Mouse (Mus musculus) spleen, adult 2 months (tissue): ENCODE measurements around the gene Tgfbi. TPM values are rescaled to one million over a fixed set of nuclear protein-coding genes. Genes with fewer than 3 reads are reported as not detected.

ENCODE experiments used
- DNase-seq, 2 experiments: peaks; one replicate each; pipeline versions ENCODE4 v3.0.0 to v3.0.0-alpha.2; 2012 to 2021; ENCODE audit warnings: low spot score in 2 of 2, low read depth in 1 of 2
- H3K27ac ChIP-seq: fragments of 200-500 bp; 2 replicates; pipeline ENCODE4 v1.5.1; 2012; ENCODE audit warnings: low read length, inconsistent platforms; ENCODE audit not compliant: insufficient read depth
- H3K27me3 ChIP-seq: fragments of 200-500 bp; 2 replicates; pipeline ENCODE4 v1.6.1; 2012; ENCODE audit warnings: mild to moderate bottlenecking, moderate library complexity, low read length, inconsistent platforms; ENCODE audit not compliant: control insufficient read depth, insufficient read depth
- H3K36me3 ChIP-seq: fragments of 200-500 bp; 2 replicates; pipeline ENCODE4 v1.6.1; 2012; ENCODE audit warnings: mild to moderate bottlenecking, low read length, inconsistent platforms; ENCODE audit not compliant: control insufficient read depth, insufficient read depth
- H3K4me1 ChIP-seq: fragments of 200-500 bp; 2 replicates; pipeline ENCODE4 v1.6.1; 2011; ENCODE audit warnings: inconsistent platforms; ENCODE audit not compliant: control insufficient read depth, insufficient read depth, insufficient read length
- H3K4me3 ChIP-seq: fragments of 200-500 bp; 2 replicates; pipeline ENCODE4 v1.5.1; 2011; ENCODE audit warnings: mild to moderate bottlenecking, inconsistent platforms; ENCODE audit not compliant: insufficient read depth, insufficient read length; ENCODE audit errors: extremely low read depth
- CTCF ChIP-seq: fragments of 200-500 bp; IDR thresholded peaks from 2 replicates; pipeline ENCODE4 v1.5.1; 2011; ENCODE audit warnings: mild to moderate bottlenecking, inconsistent platforms; ENCODE audit not compliant: insufficient read depth, insufficient read length, insufficient replicate concordance; ENCODE audit errors: extremely low read depth
- POLR2A ChIP-seq: fragments of 200-500 bp; IDR thresholded peaks from 2 replicates; pipeline ENCODE4 v1.6.1; 2011; ENCODE audit warnings: low read depth, low read length, inconsistent platforms
- WGBS: fragments of 180-500 bp; shearing (Covaris S2); methylation state at CpG from one replicate; pipeline ENCODE4 v1.1.7; 2018; 5-methylcytosine and 5-hydroxymethylcytosine counted together
- polyA plus RNA-seq: library from polyadenylated mRNA; depleted of rRNA; stranded (reverse); fragments of >200 nt; gene quantifications from 2 replicates; pipeline ENCODE4 v1.2.3, GENCODE M21; 2012

Tgfbi gene
- polyA plus RNA-seq, 1 experiment = 56.0 TPM

GRCm38 (mm10) chr13:56597296-56597695, 12.0 kb upstream of the Tgfbi start:
- Histone ChIP-seq H3K36me3 (no peaks in the 10 kb centered on the region), H3K4me3 (no peak overlapping the region), H3K4me1 (no peaks in the 10 kb centered on the region), H3K27ac (no peak overlapping the region), H3K27me3 (no peaks in the 10 kb centered on the region)
- DNase-seq = no peak
- 88% methylated on average over 4 of the region's 4 CpGs for WGBS
- TF ChIP-seq CTCF (no peak), POLR2A (no peak)

DNA sequence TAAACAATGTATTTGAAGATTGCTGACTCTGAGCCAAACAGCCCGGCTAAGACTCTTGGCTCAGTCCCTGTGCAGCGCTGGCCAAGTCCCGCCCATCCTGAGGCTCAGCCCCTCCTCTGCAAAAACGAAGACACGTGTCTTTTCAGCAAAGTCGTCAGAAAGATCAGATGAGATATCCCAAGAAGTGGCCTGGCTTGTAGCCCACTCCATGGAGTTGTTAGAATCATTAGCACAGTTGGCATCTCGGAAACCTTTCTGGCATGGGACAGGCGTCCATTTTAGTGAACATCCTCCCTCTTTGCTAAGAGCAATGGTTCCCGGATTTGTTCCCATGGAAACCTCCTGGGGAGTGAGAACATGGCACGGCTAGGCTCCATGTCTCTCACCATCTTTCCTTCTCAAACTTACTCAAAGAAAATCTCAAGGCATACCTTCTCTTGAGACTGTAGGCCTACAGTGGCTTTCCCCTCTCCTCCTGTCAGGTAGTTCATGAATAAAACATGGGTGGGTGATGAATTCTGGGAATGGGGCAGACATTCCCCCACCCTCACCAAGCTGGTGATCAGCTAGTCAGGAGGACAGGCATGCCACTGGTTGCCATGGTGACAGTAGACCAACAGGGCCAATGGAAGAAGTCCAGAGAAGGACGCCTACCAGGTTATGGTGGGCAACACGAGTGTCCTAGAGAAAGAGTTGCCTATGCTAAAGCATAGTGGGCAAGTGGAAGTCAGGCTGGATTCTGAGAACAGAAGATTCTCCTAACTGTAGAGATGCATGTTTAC, 11.3 kb upstream of the Tgfbi start:
- Histone ChIP-seq H3K27me3 (no peaks in the 10 kb centered on the region), H3K4me3 (no peak overlapping the region), H3K4me1 (no peaks in the 10 kb centered on the region), H3K27ac (no peak overlapping the region), H3K36me3 (no peaks in the 10 kb centered on the region)
- TF ChIP-seq POLR2A (no peak), CTCF (no peak)
- no peak for DNase-seq
- WGBS = 77% methylated on average over 12 of the region's 12 CpGs

- Histone ChIP-seq H3K27ac (no peak overlapping the region), H3K4me1 (no peaks in the 10 kb centered on the region), H3K36me3 (no peaks in the 10 kb centered on the region), H3K27me3 (no peaks in the 10 kb centered on the region), H3K4me3 (no peak overlapping the region)
- 83% methylated on average over 2 of the region's 2 CpGs for WGBS
- DNase-seq = no peak
- no peak for TF ChIP-seq CTCF
- no peak for TF ChIP-seq POLR2A
Observed at GRCm38 (mm10) chr13:56599511-56599910, 9.8 kb upstream of the Tgfbi start.

DNA sequence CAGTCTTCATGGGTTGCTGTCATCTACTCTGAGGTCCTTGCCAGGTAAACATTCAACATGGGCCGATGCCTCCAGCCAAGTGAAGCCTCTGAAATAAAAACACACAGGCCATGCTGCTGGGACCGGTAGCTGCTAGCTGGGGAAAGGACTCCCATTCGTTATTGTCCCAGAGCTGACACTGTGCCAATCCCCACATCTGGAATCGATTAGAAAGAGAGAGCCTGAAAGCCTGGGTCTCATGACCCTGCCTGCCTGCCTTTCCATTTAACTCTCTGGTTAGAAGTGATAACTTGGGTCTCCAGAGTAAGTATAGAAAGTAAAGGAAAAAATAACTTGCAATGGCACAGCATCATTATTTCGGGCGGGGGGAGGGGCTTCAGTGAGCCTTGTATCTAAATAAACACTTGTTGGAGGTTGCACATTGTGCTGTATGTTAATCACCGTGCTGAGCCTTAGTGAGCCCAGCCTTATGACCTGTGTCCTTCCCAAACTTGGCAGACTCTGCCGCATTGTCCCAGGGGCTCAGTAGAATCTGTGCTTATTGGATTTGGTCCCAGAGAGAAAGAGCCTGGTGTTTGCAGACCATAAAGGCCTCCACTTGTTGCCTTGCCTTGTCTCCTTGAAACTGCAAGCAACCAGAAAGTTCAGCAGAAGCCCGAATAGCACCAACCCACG, 9.0 kb upstream of the Tgfbi start:
- no peak for DNase-seq
- 72% methylated on average over 10 of the region's 10 CpGs for WGBS
- Histone ChIP-seq H3K4me3 (no peak overlapping the region), H3K4me1 (no peaks in the 10 kb centered on the region), H3K36me3 (no peaks in the 10 kb centered on the region), H3K27me3 (no peaks in the 10 kb centered on the region), H3K27ac (no peak overlapping the region)
- TF ChIP-seq CTCF (no peak), POLR2A (no peak)

- no peaks in the 10 kb centered on the region for H3K36me3 ChIP-seq
- no peak overlapping the region for H3K27ac ChIP-seq
- WGBS = 27% methylated on average over 11 of the region's 11 CpGs
- TF ChIP-seq CTCF (no peak), POLR2A (no peak)
- H3K4me3 ChIP-seq = no peak overlapping the region
- no peak for DNase-seq
- H3K27me3 ChIP-seq = no peaks in the 10 kb centered on the region
- H3K4me1 ChIP-seq = no peaks in the 10 kb centered on the region
Observed at GRCm38 (mm10) chr13:56601199-56601598, 8.1 kb upstream of the Tgfbi start.

GRCm38 (mm10) chr13:56605503-56605902, 3.8 kb upstream of the Tgfbi start:
- Histone ChIP-seq H3K4me3 (no peak overlapping the region), H3K36me3 (no peaks in the 10 kb centered on the region), H3K27me3 (0 out of 2 replicates have a peak, but pooled peaks cover 3% of the 10 kb centered on the region), H3K27ac (no peak overlapping the region), H3K4me1 (peaks cover 7% of the 10 kb centered on the region)
- WGBS = 51% methylated on average over 9 of the region's 9 CpGs
- no peak for TF ChIP-seq POLR2A
- no peak for TF ChIP-seq CTCF
- no peak for DNase-seq

DNA sequence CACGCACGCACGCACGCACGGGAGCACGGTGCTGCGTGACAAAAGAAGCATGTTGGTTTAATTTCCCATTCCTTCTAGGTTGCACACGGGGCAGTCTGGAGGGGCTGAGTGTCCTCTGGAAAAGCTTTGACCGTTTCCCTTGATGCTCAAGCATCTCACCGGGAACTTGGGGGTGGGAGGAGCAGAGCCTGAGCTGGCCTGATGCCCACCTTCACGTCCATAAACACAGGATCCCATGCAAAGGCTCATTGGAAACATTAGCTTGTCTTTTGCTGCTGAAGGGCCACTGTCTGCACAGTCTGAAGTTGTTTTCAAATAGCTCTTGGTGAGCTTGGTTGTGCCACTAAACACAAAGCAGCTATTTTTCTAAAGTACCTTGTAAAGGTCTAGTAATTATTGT, 2.6 kb upstream of the Tgfbi start:
- no peak overlapping the region for H3K27ac ChIP-seq
- peaks cover 7% of the 10 kb centered on the region for H3K4me1 ChIP-seq
- 87% methylated on average over 11 of the region's 11 CpGs for WGBS
- H3K36me3 ChIP-seq = no peaks in the 10 kb centered on the region
- TF ChIP-seq POLR2A = no peak
- no peak for TF ChIP-seq CTCF
- DNase-seq = no peak
- 0 out of 2 replicates have a peak, but pooled peaks cover 3% of the 10 kb centered on the region for H3K27me3 ChIP-seq
- no peak overlapping the region for H3K4me3 ChIP-seq
